Mouse (Mus musculus) liver, postnatal 0 days (tissue): ENCODE data around the gene Abhd14b.

Source experiments
- CTCF ChIP-seq: sonication (generic); IDR thresholded peaks from 2 replicates; pipeline ENCODE4 v1.5.1; 2016; ENCODE audit warnings: antibody characterized with exemption, low read depth
- EP300 ChIP-seq: IDR thresholded peaks from 2 replicates; pipeline ENCODE4 v1.6.1; 2016; ENCODE audit warnings: antibody characterized with exemption, low read depth, mild to moderate bottlenecking

- no peak for TF ChIP-seq EP300
- TF ChIP-seq CTCF, result no peak
Observed at GRCm38 (mm10) chr9:106457163-106457559, 9.9 kb downstream of the Abhd14b start.
